Mouse (Mus musculus) cerebellum, adult 2 months (tissue): ENCODE data around the gene Ubr4.

Experiments
- CTCF ChIP-seq: fragments of 200-500 bp; IDR thresholded peaks from 2 replicates; pipeline ENCODE4 v1.5.1; 2011; ENCODE audit warnings: low read depth, mild to moderate bottlenecking, control low read depth, low read length, moderate library complexity, borderline replicate concordance; ENCODE audit not compliant: insufficient read depth
- POLR2A ChIP-seq: fragments of 200-500 bp; IDR thresholded peaks from 2 replicates; pipeline ENCODE4 v1.6.1; 2011; ENCODE audit warnings: low read length, control low read depth, borderline replicate concordance; ENCODE audit not compliant: insufficient read depth

DNA sequence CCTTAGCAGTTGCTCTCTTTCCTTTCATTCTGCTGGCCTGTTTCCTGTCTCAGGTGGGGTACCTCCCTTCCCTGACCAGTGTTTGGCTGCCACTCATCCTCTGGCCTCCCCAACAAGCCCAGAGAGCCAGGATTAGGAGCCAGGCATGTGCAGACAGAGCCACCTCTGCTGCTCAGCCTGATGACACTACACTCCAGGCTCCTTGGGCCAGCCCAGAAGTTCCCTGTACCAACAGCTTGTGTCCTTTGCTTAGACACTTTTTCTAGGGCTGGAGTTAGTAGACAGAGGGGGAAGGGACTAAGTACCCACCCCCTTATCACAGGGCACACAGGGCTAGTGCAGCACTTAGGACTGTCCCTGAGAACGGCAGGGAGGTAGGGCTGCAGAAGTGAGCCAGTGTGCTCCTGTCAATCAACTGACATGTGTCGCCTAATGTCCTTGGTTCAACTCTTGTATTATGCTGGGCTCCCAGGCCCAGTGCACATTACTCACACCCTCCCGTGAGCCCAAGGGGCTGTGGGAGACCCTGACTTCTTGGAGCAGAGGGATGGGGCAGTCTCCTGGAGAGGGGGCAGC, 139.9 kb downstream of the Ubr4 start:
- TF ChIP-seq CTCF (no peak), POLR2A (no peak)
